Comparison of ENCODE assay signal across 18 mouse cellular contexts in the genomic region with DNA sequence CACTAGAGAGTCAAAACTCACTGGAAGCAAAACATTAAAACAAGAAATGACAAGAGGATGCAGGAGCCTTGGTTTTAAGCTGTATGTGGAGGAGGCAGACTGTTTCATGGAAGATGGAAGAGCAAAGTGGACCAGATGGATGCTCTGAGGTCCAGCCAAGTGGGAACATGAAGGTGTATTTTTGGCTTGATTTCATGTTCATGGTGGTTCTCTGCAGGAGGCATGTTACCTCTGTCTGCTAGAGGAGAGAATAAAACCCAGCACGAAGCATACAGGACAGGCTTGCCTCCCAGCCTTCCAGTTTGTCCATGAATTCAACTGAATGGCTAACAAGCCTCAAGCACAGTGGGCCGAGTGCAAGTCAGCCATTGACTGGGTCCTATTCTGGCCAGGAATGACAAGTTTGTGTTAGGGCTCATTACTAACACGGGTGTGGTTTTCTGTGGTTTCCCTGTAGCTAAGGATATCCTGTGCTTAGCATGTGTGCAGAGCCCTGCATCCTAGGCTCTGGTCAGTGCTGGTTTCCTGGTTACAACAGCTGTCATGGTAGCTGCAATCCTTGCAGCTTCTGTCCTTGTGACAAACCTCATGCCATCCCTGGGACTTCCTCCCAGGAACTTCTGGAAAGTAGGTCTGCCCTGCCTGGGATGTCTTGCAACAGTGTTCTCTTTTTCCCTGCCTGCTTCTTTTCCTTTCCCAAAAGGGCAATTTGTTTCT. TPM values are rescaled to one million over a fixed set of nuclear protein-coding genes. Genes with fewer than 3 reads are reported as not detected.
A peak's percentile ranks its signal among the peaks of the same experiment; 100 is the strongest.
DNase-seq lines count a peak whose midpoint lies in the region; ATAC-seq and TF ChIP-seq lines count a peak whose summit lies in the region.
"Had no signal": no experiment of that assay in that cellular context is flagged by ENCODE, and none has a peak within 500 bp of the region (broad histone marks: within the 10 kb centered on the region; RNA-seq: fewer than 3 reads in every experiment).

No protein-coding gene starts in this region.

- ATAC-seq in CD4-positive, CD25-positive, alpha-beta regulatory T cell, adult 4 months, result peak; percentile 69
- peak; percentile 95 for ATAC-seq in common myeloid progenitor, adult 5-6 weeks (replicated peaks; ENCODE audit: low read depth, poor library complexity, severe bottlenecking)
- ATAC-seq in megakaryocyte-erythroid progenitor cell, adult 5-6 weeks (replicated peaks; ENCODE audit: low FRiP score, low TSS enrichment, poor library complexity, severe bottlenecking), result no peak
- no peak for ATAC-seq in forebrain, postnatal 0 days
- ATAC-seq in stomach, postnatal 0 days (ENCODE audit: low FRiP score, low TSS enrichment), result no peak
- ATAC-seq: intestine, postnatal 0 days had no signal

- H3K27ac ChIP-seq in forebrain, postnatal 0 days (ENCODE audit: low read depth, low read length), result no peak overlapping the region
- no peak overlapping the region for H3K27ac ChIP-seq in stomach, postnatal 0 days (replicated peaks)

- H3K4me2 ChIP-seq in forebrain, postnatal 0 days (ENCODE audit: low read depth), result no peak overlapping the region
- H3K4me2 ChIP-seq in stomach, postnatal 0 days (replicated peaks; ENCODE audit: low read depth), result no peak overlapping the region

- H3K27me3 ChIP-seq in forebrain, postnatal 0 days (ENCODE audit: insufficient read depth, low read length), result no peaks in the 10 kb centered on the region
- H3K27me3 ChIP-seq in stomach, postnatal 0 days (ENCODE audit: control insufficient read depth, insufficient read depth, low read length), result no peaks in the 10 kb centered on the region

- TF ChIP-seq EP300 in stomach, postnatal 0 days (optimal IDR thresholded peaks at IDR 0.05), result no peak

- no peaks in the 10 kb centered on the region for H3K36me3 ChIP-seq in forebrain, postnatal 0 days (ENCODE audit: insufficient read depth)
- no peaks in the 10 kb centered on the region for H3K36me3 ChIP-seq in stomach, postnatal 0 days (ENCODE audit: control insufficient read depth, insufficient read depth, low read length)

- no peak overlapping the region for H3K9ac ChIP-seq in forebrain, postnatal 0 days
- no peak overlapping the region for H3K9ac ChIP-seq in stomach, postnatal 0 days (ENCODE audit: low read length)

- H3K4me1 ChIP-seq in forebrain, postnatal 0 days (ENCODE audit: insufficient read depth), result no peaks in the 10 kb centered on the region
- no peaks in the 10 kb centered on the region for H3K4me1 ChIP-seq in stomach, postnatal 0 days (replicated peaks; ENCODE audit: control insufficient read depth, insufficient read depth)

- TF ChIP-seq CTCF in forebrain, postnatal 0 days (IDR thresholded peaks at IDR 0.05; ENCODE audit: low read depth), result no peak
- TF ChIP-seq CTCF in stomach, postnatal 0 days (IDR thresholded peaks at IDR 0.05; ENCODE audit: low read depth), result no peak

- WGBS in forebrain, postnatal 0 days, result 62% methylated on average over 3 of the region's 3 CpGs
- 61% methylated on average over 3 of the region's 3 CpGs for WGBS in stomach, postnatal 0 days

- DNase-seq in cerebellum, adult 18-20 months, result peak; percentile 37 to 45
- peak; percentile 43 for DNase-seq in naive thymus-derived CD4-positive, alpha-beta T cell, adult 2 months (ENCODE audit: low read depth)
- no peak for DNase-seq in forebrain, postnatal 0 days
- no peak for DNase-seq in lung, postnatal 10 days
- no peak for DNase-seq in stomach, postnatal 0 days (ENCODE audit: low spot score)
- DNase-seq: adrenal gland, adult 8-10 months; embryo, embryonic 11 days; gastrocnemius, postnatal 36 days; kidney, postnatal 36 days; liver; lung, adult 18-20 months had no signal

- no peak overlapping the region for H3K4me3 ChIP-seq in forebrain, postnatal 0 days (ENCODE audit: low read depth, low read length)
- no peak overlapping the region for H3K4me3 ChIP-seq in stomach, postnatal 0 days (ENCODE audit: low read depth, low read length)

- H3K9me3 ChIP-seq in forebrain, postnatal 0 days (ENCODE audit: low read length), result no peaks in the 10 kb centered on the region
- no peaks in the 10 kb centered on the region for H3K9me3 ChIP-seq in stomach, postnatal 0 days (ENCODE audit: control insufficient read depth, low read length)

RNA-seq across cellular contexts. Expression of gene Tnfsf8, which starts 14.1 kb away (rescaled TPM):
- 10 to 100 TPM; 55.6 to 63.7 TPM for polyA plus RNA-seq in CD4-positive, CD25-positive, alpha-beta regulatory T cell, adult 4 months (2017; shearing (Covaris generic))
- 1.1 and 2.3 TPM in 2 replicates for total RNA-seq in common myeloid progenitor, adult 5-6 weeks (2017)
- total RNA-seq in megakaryocyte-erythroid progenitor cell, adult 5-6 weeks (2014; fragmentation: Nextera tagmentation), result 0.68 and 2.6 TPM in 2 replicates
- total RNA-seq in megakaryocyte-erythroid progenitor cell, adult 5-6 weeks (2017), result 1.1 TPM in 1 of 2 replicates, not detected in the other
- total RNA-seq in forebrain, postnatal 0 days (2014; rRNA removed), result 0.08 TPM in 1 of 2 replicates, not detected in the other
- polyA plus RNA-seq in forebrain, postnatal 0 days (2015; fragmentation: Nextera tagmentation; extraction: Ambion mirVana), result 0.04 TPM in 1 of 2 replicates, not detected in the other
- polyA plus RNA-seq in stomach, postnatal 0 days (2015; fragmentation: Nextera tagmentation; extraction: Ambion mirVana), result 0.04 TPM in 1 of 2 replicates, not detected in the other
- total RNA-seq: gastrocnemius, postnatal 36 days; layer of hippocampus, postnatal 10 days; left cerebral cortex, postnatal 25 days had no signal
- polyA plus RNA-seq: hindbrain, embryonic 11.5 days had no signal

Comparison
In these comparisons a context has a peak if more than half of its experiments do, and no peak if none do; other contexts are left out.
1. ATAC-seq: peak in CD4-positive, CD25-positive, alpha-beta regulatory T cell, adult 4 months (single experiment) and common myeloid progenitor, adult 5-6 weeks (single experiment); none in megakaryocyte-erythroid progenitor cell, adult 5-6 weeks (single experiment), forebrain, postnatal 0 days (single experiment) and stomach, postnatal 0 days (single experiment).
2. DNase-seq: peak in cerebellum, adult 18-20 months (2 of 2) and naive thymus-derived CD4-positive, alpha-beta T cell, adult 2 months (single experiment); none in forebrain, postnatal 0 days (single experiment), lung, postnatal 10 days (single experiment) and stomach, postnatal 0 days (single experiment).